Mouse (Mus musculus): Measurements from ENCODE around the gene Gfpt1. TPM values are rescaled to one million over a fixed set of nuclear protein-coding genes. Genes with fewer than 3 reads are reported as not detected.

Gene Gfpt1
- total RNA-seq, 1 experiment from 2014 or later, result 28.0 TPM

Other genes starting within 250 kb of the Gfpt1 start
- gene Anxa4, start 249.3 kb upstream of the Gfpt1 start, total RNA-seq (2017), result 77.7 and 84.4 TPM in 2 replicates
- 12.2 and 14.2 TPM in 2 replicates for gene Aak1, start 193.3 kb upstream of the Gfpt1 start, total RNA-seq (2017)
- gene Nfu1, start 33.6 kb upstream of the Gfpt1 start, total RNA-seq (2017), result 45.3 and 75.9 TPM in 2 replicates
- not detected in 2 replicates for gene D6Ertd527e, start 61.9 kb downstream of the Gfpt1 start, total RNA-seq (2017)